Mouse (Mus musculus) adrenal gland (tissue): Measurements from ENCODE around the gene Scn4a.
"Not testable (repeated sequence)": the region's sequence is repeated elsewhere in the genome, so short reads cannot be mapped to it uniquely, and the experiment has no call there.

Experiments used
- intact Hi-C: fragments of 180-260 bp; cut with DNase I; formaldehyde crosslinking; loops from one replicate; pipeline ENCODE4 v1.15.1; 2025
- long read RNA-seq, 2 experiments: library from polyadenylated mRNA; unstranded; transcript quantifications; one replicate each; pipeline ENCODE4 v2.0.0; 2020; ENCODE audit warnings: borderline replicate concordance in 1 of 2; ENCODE audit not compliant: insufficient replicate concordance in 1 of 2

Scn4a gene
- long read RNA-seq, experiment 1 = 0 reads
- long read RNA-seq, experiment 2 = 0 reads

GRCm38 (mm10) chr11:106353188-106353587 lies at the start of gene Scn4a:
TSS of gene Scn4a (minus strand) at chr11:106353288.
- intact Hi-C loops = no loop called here

GRCm38 (mm10) chr11:106398481-106398880 lies 45.4 kb upstream of the Scn4a start:
- intact Hi-C loops = no loop called here

- intact Hi-C loops = no loop called here
Measured at GRCm38 (mm10) chr11:106397656-106398055, 44.6 kb upstream of the Scn4a start.

GRCm38 (mm10) chr11:106394055-106394454 lies 41.0 kb upstream of the Scn4a start:
- intact Hi-C loops = not testable (repeated sequence)

- intact Hi-C loops = no loop called here
Measured at GRCm38 (mm10) chr11:106393331-106393616, 40.2 kb upstream of the Scn4a start.

DNA sequence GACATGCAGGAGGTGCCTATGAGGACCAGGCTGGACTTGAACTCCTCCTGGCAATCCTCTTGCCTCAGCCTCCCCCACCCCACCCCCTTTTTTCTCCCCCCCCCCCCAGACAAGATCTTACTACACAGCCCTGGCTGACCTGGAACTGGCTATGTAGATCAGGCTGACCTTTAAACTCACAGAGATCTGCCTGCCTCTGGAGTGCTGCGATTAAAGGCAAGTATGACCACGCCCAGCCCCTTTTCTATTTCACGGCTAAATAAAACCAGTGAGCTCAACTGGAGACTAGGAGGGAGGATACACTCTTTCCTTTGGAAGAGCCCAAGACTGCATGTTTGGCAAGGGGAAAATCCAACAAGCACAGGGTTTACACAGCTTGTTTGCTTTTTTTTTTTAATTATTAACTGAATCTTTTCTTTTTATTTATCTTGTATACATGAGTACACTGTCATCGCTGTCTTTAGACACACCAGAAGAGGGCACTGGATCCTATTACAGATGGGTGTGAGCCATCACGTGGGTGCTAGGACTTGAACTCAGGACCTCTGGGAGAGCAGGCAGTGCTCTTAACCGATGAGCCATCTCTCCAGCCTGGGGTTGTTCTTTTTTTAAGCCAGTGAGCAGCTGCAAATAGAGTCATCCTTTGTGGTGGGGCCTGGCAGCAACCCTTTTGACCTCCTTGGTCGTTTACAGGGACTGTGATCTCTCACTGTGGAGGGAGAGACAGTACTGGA lies 39.7 kb upstream of the Scn4a start:
- intact Hi-C loops = no loop called here

DNA sequence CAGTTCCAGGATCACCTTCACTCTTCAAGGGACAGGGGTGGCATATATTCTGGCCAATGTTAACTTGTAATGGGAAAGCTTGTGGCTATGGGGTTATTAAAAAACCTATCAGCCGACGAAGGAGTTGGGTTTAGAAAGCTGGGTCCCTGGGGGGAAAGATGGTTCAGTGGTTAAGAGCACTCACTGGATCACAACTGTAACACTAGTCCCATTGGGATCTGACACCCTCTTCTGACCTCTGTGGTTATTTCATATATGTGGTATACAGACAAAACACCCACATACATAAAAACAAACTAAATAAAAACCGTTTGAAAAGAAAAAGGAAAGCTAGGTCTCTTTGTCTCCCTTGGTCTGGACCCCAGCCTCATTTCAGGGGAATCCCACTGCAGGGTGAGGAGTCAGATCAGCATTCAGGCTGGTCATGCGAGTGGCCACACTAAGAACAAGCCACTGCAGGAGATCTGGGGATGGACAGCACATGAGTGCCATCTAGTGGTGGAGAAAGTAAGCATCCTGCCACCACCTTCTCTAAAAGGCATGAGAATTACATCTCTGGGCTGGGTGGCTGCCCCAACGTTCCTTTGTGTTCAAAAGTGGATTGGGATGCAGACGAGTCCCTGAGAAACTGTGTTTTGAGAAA lies 38.6 kb upstream of the Scn4a start:
- intact Hi-C loops = no loop called here

DNA sequence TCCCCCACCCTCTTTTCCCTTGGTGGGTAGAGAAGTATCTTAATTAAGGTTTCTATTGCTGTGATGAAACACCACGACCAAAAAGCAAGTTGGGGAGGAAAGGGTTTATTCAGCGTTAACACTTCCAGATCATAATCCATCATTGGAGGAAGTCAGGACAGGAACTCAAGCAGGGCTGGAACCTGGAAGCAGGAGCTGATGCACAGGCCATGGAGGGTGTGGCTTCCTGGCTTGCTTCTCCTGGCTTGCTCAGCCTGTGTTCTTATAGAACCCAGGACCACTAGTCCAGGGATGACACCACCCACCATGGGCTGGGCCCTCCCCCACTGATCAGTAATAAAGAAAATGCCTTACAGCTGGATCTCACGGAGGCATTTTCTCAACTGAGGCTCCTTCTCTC lies 37.7 kb upstream of the Scn4a start:
- intact Hi-C loops = no loop called here

GRCm38 (mm10) chr11:106389611-106390010 lies 36.5 kb upstream of the Scn4a start:
- intact Hi-C loops = no loop called here

DNA sequence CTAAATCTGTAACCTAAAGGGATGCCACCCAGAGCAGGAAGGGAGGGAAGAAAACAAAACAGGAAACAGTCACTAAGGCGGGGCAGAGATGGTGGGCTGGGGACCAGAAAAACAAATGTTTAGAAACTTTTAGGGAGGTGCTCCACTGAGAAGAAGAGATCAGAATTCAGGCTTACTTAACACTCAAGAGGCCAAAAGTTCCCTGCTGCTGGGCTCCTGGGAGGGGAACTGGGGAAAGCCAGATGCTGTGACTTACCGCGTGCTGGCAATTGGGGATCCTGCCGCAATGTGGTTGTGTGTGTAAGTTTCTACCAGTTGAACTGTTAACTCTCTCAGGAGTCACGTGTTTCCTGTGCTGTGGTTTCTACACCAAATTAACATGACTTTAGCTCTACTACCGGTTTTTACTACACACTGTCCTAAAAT lies 34.7 kb upstream of the Scn4a start, which contains the start of gene Icam2:
Icam2 (minus strand) TSS at position 285 of the 426 bp plus-strand sequence.
- intact Hi-C loops = no loop called here

- intact Hi-C loops = no loop called here
Measured at GRCm38 (mm10) chr11:106387020-106387419, 33.9 kb upstream of the Scn4a start.

DNA sequence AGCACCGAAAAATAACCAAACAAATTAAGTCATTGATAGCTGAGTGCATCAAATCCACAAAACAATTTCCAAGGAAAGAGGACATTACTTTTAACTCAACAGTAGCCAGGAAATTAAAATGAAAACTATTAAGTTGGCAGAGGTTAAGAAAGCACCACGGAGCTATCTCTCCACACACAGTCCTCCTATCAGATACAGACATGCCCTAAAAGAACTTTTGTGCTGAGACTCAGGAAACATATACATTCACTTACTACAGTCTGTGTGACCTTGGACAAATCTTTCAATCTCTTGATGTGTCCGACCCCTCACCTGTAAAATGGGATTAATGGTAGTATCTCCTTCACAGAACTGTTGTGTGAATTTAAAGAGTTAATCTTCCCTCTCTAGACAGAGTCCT lies 33.3 kb upstream of the Scn4a start:
- intact Hi-C loops = no loop called here

GRCm38 (mm10) chr11:106383051-106383790 lies 30.1 kb upstream of the Scn4a start:
- intact Hi-C loops = loop anchor here (5.0 kb wide), 1 partner anchor 81 kb away; the partner anchor contains the start of gene Gh

DNA sequence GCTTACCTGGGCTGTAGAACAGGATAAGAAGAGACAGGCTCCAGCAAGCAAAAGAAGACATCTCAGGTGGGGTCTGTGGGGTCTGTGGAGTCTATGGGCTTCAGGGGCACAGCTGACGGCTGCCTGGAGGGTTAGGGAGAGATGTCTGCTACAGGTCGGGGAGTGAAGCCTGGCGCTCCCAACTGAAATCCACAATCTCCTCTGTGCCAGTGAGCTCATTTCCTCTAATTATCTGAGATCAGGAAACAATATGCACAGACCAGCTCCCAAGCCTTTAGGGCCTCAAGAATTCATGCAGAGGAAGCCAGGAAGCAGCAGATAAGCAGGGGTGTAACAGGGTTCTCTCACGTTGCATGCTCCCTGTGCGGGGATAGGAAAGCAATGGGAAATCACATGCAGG lies 29.3 kb upstream of the Scn4a start:
- intact Hi-C loops = loop anchor here (5.0 kb wide), 1 partner anchor 80 kb away; the partner anchor contains the start of gene Gh

DNA sequence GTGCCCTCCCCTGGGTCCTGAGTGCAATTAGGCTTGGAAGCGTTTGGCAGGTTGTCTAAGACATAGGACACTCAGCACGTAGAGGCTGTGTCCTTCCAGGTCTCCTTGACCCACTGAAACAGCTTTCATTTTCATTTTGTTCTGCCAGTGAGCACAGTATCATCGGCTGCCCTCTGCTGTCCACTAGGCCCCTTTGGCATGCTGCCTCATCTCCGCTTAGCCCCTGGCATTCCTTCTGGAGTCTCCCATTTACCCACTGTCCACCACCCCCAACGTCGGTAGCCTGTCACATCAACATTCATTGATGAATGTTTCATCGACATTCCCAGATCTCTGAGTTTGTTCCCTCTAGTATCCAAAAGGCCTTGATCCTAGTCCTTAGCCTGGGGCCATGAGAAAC lies 28.8 kb upstream of the Scn4a start:
- intact Hi-C loops = loop anchor here (5.0 kb wide), 1 partner anchor 80 kb away; the partner anchor contains the start of gene Gh

- intact Hi-C loops = loop anchor here (5.0 kb wide), 1 partner anchor 79 kb away; the partner anchor contains the start of gene Gh
Measured at GRCm38 (mm10) chr11:106381011-106381410, 27.9 kb upstream of the Scn4a start.

DNA sequence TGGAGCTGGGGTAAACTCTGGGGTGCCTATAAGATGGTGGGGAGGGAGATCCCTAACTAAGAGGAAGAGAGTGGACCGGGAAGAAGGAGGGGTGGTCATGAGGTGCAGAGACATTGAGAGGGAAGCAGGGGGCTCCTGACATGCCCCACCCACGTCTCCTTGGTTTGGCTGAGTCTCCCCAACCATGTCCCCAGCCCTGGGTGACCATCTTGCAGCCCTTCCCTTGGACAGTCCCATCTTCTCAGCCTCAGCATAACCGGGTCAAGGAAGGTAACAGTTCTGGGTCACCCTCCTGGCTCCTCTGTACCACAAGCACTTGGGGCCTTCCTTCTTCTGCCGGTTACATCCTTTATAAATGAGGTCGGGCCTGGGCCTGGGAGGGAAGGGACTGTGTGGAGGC lies 21.9 kb upstream of the Scn4a start:
- intact Hi-C loops = no loop called here

DNA sequence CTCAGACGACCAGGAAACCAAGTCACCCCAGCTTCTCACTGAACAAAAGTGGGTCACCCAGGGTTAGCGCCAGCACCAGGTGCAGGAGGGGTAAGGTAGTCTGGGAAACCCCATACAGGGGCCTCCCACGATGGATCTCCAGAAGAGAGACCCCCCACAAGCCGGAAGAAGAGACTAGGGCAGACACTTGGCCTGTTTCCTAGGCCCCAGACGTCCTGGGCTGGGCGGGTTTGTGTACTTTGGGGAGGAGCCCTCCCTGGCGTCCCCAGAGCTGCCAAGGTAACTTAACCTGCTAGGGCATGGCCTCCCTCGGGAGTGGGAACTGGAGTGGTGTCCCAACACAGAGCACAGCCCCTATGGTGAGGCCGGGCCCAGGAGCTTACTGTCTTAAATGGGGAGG lies 21.5 kb upstream of the Scn4a start:
- intact Hi-C loops = no loop called here

DNA sequence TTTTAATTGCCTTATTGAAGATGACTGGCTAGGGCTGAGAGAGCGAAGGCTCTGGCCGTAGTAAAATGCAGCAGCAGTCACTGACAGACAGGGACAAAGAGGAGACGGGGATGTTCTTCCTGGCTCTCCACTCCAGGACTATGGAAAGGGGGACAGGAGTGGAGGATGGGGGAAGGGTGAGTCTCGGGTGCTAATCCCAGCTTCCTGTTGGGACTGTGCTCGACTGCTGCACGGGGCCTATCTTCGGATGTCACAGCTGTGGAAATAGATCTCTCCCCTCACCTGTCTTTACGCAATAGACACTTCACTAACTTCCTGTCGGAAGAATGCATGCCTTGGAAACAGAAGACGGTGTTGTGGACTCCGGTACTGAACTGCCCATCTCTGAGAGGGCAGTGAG lies 20.9 kb upstream of the Scn4a start:
- intact Hi-C loops = no loop called here

GRCm38 (mm10) chr11:106366316-106366715 lies 13.2 kb upstream of the Scn4a start:
- intact Hi-C loops = no loop called here

GRCm38 (mm10) chr11:106365366-106365765 lies 12.3 kb upstream of the Scn4a start, which contains the start of gene Prr29:
TSS of gene Prr29 (plus strand) at chr11:106365472.
- intact Hi-C loops = no loop called here

- intact Hi-C loops = loop anchor here (5.0 kb wide), 1 partner anchor 37 kb away; no protein-coding TSS in a partner anchor
Measured at GRCm38 (mm10) chr11:106364712-106365111, 11.6 kb upstream of the Scn4a start.
